In genomic region chr16:90128361-90128760, GRCm38 (mm10) we compare ENCODE assay signal across 17 mouse cellular contexts. TPM values are rescaled to one million over a fixed set of nuclear protein-coding genes. Genes with fewer than 3 reads are reported as not detected.
A peak's percentile ranks its signal among the peaks of the same experiment; 100 is the strongest.
DNase-seq lines count a peak whose midpoint lies in the region; ATAC-seq and TF ChIP-seq lines count a peak whose summit lies in the region.
"Had no signal": no experiment of that assay in that cellular context is flagged by ENCODE, and none has a peak within 500 bp of the region (broad histone marks: within the 10 kb centered on the region; RNA-seq: fewer than 3 reads in every experiment).

No protein-coding gene starts in this region.

- no peaks in the 10 kb centered on the region for H3K79me2 ChIP-seq in heart, adult 2 months (replicated peaks; ENCODE audit: control insufficient read depth, insufficient read depth, low read length)

- H3K4me1 ChIP-seq in heart, embryonic 13.5 days, result peaks cover 62% of the 10 kb centered on the region
- H3K4me1 ChIP-seq in heart, adult 2 months (ENCODE audit: control insufficient read depth, insufficient read depth, low read length), result no peaks in the 10 kb centered on the region
- H3K4me1 ChIP-seq in intestine, embryonic 15.5 days (replicated peaks), result peaks cover 16% of the 10 kb centered on the region
- H3K4me1 ChIP-seq in intestine, embryonic 16.5 days (ENCODE audit: control insufficient read depth, insufficient read depth, low read length), result no peaks in the 10 kb centered on the region
- H3K4me1 ChIP-seq in limb, embryonic 10.5 days, result peaks cover 70% of the 10 kb centered on the region
- peaks cover 50% of the 10 kb centered on the region for H3K4me1 ChIP-seq in limb, embryonic 12.5 days (replicated peaks)

- H3K27me3 ChIP-seq in heart, embryonic 13.5 days (replicated peaks), result no peaks in the 10 kb centered on the region
- H3K27me3 ChIP-seq in heart, adult 2 months (ENCODE audit: control insufficient read depth, insufficient read depth, low read length), result no peaks in the 10 kb centered on the region
- no peaks in the 10 kb centered on the region for H3K27me3 ChIP-seq in intestine, embryonic 15.5 days (replicated peaks)
- no peaks in the 10 kb centered on the region for H3K27me3 ChIP-seq in intestine, embryonic 16.5 days (replicated peaks; ENCODE audit: control insufficient read depth, insufficient read depth, low read length)
- H3K27me3 ChIP-seq in limb, embryonic 10.5 days (ENCODE audit: low read depth, poor library complexity, severe bottlenecking), result no peaks in the 10 kb centered on the region
- H3K27me3 ChIP-seq in limb, embryonic 12.5 days, result no peaks in the 10 kb centered on the region
- H3K27me3 ChIP-seq: embryonic facial prominence, embryonic 13.5 days had no signal

- TF ChIP-seq POLR2A in heart, adult 2 months (IDR thresholded peaks at IDR 0.05; ENCODE audit: insufficient read depth, low read depth, low read length), result no peak

- no peak overlapping the region for H3K4me3 ChIP-seq in heart, embryonic 13.5 days
- no peak overlapping the region for H3K4me3 ChIP-seq in heart, adult 2 months
- H3K4me3 ChIP-seq in intestine, embryonic 15.5 days (replicated peaks), result no peak overlapping the region
- H3K4me3 ChIP-seq in intestine, embryonic 16.5 days (ENCODE audit: low read length), result no peak overlapping the region
- H3K4me3 ChIP-seq in limb, embryonic 10.5 days, result no peak overlapping the region
- no peak overlapping the region for H3K4me3 ChIP-seq in limb, embryonic 12.5 days (replicated peaks)
- H3K4me3 ChIP-seq: embryonic facial prominence, embryonic 13.5 days; gastrocnemius, adult 2 months had no signal

- ATAC-seq in heart, embryonic 13.5 days (ENCODE audit: extremely low read depth, insufficient number of reproducible peaks, low FRiP score, low TSS enrichment), result no peak
- 0 out of 2 replicates have a peak, but pooled peaks have one; percentile 18 for ATAC-seq in intestine, embryonic 15.5 days
- ATAC-seq in intestine, embryonic 16.5 days, result no peak
- ATAC-seq in limb, embryonic 12.5 days (ENCODE audit: insufficient number of reproducible peaks, insufficient read depth, low FRiP score, low TSS enrichment, low read depth), result 0 out of 2 replicates have a peak, but pooled peaks have one; percentile 52
- no peak for ATAC-seq in inflammation-experienced regulatory T-cells, adult 6 months

- WGBS in heart, embryonic 13.5 days, result 51% methylated on average over 8 of the region's 8 CpGs
- 77% methylated on average over 8 of the region's 8 CpGs for WGBS in heart, adult 2 months
- 67% methylated on average over 8 of the region's 8 CpGs for WGBS in intestine, embryonic 15.5 days
- 64% methylated on average over 8 of the region's 8 CpGs for WGBS in intestine, embryonic 16.5 days
- 69% methylated on average over 8 of the region's 8 CpGs for WGBS in limb, embryonic 10.5 days
- WGBS in limb, embryonic 12.5 days, result 51% methylated on average over 8 of the region's 8 CpGs

- no peak for TF ChIP-seq EP300 in heart, adult 2 months (IDR thresholded peaks at IDR 0.05; ENCODE audit: insufficient read depth, low read depth, low read length)

- TF ChIP-seq CTCF in heart, adult 2 months (IDR thresholded peaks at IDR 0.05), result no peak

- H3K36me3 ChIP-seq in heart, embryonic 13.5 days, result no peaks in the 10 kb centered on the region
- no peaks in the 10 kb centered on the region for H3K36me3 ChIP-seq in heart, adult 2 months (ENCODE audit: control insufficient read depth, insufficient read depth, low read length)
- no peaks in the 10 kb centered on the region for H3K36me3 ChIP-seq in intestine, embryonic 15.5 days
- no peaks in the 10 kb centered on the region for H3K36me3 ChIP-seq in intestine, embryonic 16.5 days (ENCODE audit: control insufficient read depth, insufficient read depth, low read length)
- H3K36me3 ChIP-seq in limb, embryonic 10.5 days, result no peaks in the 10 kb centered on the region
- H3K36me3 ChIP-seq in limb, embryonic 12.5 days, result no peaks in the 10 kb centered on the region
- H3K36me3 ChIP-seq: embryonic facial prominence, embryonic 13.5 days had no signal

- peak overlapping the region; percentile 87 for H3K27ac ChIP-seq in heart, embryonic 13.5 days (replicated peaks)
- H3K27ac ChIP-seq in heart, adult 2 months, result no peak overlapping the region
- H3K27ac ChIP-seq in intestine, embryonic 15.5 days, result no peak overlapping the region
- no peak overlapping the region for H3K27ac ChIP-seq in intestine, embryonic 16.5 days (ENCODE audit: low read length)
- H3K27ac ChIP-seq in limb, embryonic 10.5 days, result peak overlapping the region; percentile 76
- peak overlapping the region; percentile 84 for H3K27ac ChIP-seq in limb, embryonic 12.5 days
- H3K27ac ChIP-seq: gastrocnemius, adult 2 months; hindbrain, embryonic 14.5 days; kidney, postnatal 0 days had no signal

- DNase-seq in heart, adult 2 months, result no peak
- DNase-seq in limb, embryonic 10.5 days (ENCODE audit: low spot score), result no peak
- DNase-seq: cerebellum, adult 9-10 months; gastrocnemius, adult 2 months; kidney, adult 18-20 months; lung, adult 2 months; lung, postnatal 36 days; thymus, postnatal 14 days had no signal

- H3K9ac ChIP-seq in heart, embryonic 13.5 days, result peak overlapping the region; percentile 50; the same call in 1 of the 2 replicates
- no peak overlapping the region for H3K9ac ChIP-seq in heart, adult 2 months (ENCODE audit: low read depth, low read length)
- H3K9ac ChIP-seq in intestine, embryonic 15.5 days, result no peak overlapping the region
- no peak overlapping the region for H3K9ac ChIP-seq in intestine, embryonic 16.5 days (ENCODE audit: low read depth, low read length)
- no peak overlapping the region for H3K9ac ChIP-seq in limb, embryonic 12.5 days (replicated peaks)
- H3K9ac ChIP-seq: embryonic facial prominence, embryonic 13.5 days; hindbrain, embryonic 14.5 days had no signal

- intact Hi-C loops in heart, adult 2 months (cut with DNase I), result no loop called here

- H3K9me3 ChIP-seq in heart, embryonic 13.5 days, result no peaks in the 10 kb centered on the region
- H3K9me3 ChIP-seq in intestine, embryonic 15.5 days, result no peaks in the 10 kb centered on the region
- no peaks in the 10 kb centered on the region for H3K9me3 ChIP-seq in intestine, embryonic 16.5 days (ENCODE audit: control insufficient read depth, low read length)
- H3K9me3 ChIP-seq in limb, embryonic 10.5 days (replicated peaks), result no peaks in the 10 kb centered on the region
- H3K9me3 ChIP-seq in limb, embryonic 12.5 days, result no peaks in the 10 kb centered on the region
- H3K9me3 ChIP-seq: embryonic facial prominence, embryonic 13.5 days had no signal

- peak overlapping the region; percentile 36 for H3K4me2 ChIP-seq in heart, embryonic 13.5 days
- H3K4me2 ChIP-seq in intestine, embryonic 15.5 days (replicated peaks), result no peak overlapping the region
- no peak overlapping the region for H3K4me2 ChIP-seq in intestine, embryonic 16.5 days (ENCODE audit: low read depth, low read length)
- peak overlapping the region; percentile 34; the same call in 1 of the 2 replicates for H3K4me2 ChIP-seq in limb, embryonic 12.5 days
- H3K4me2 ChIP-seq: embryonic facial prominence, embryonic 13.5 days; hindbrain, embryonic 14.5 days; liver, embryonic 11.5 days had no signal

RNA-seq across cellular contexts. Expression of gene Tiam1, which starts 15.2 kb away (rescaled TPM):
- polyA plus RNA-seq in heart, embryonic 13.5 days (2015; fragmentation: Nextera tagmentation; extraction: Ambion mirVana), result 8.8 and 10.7 TPM in 2 replicates
- 1 to 10 TPM; 4.4 to 7.9 TPM for total RNA-seq in heart, adult 2 months (2021)
- 2.3 and 2.5 TPM in 2 replicates for polyA plus RNA-seq in heart, adult 2 months (2012; rRNA removed)
- 12.3 and 12.4 TPM in 2 replicates for polyA plus RNA-seq in intestine, embryonic 15.5 days (2015; fragmentation: Nextera tagmentation; extraction: Ambion mirVana)
- 7.4 and 8.1 TPM in 2 replicates for polyA plus RNA-seq in intestine, embryonic 16.5 days (2015; fragmentation: Nextera tagmentation; extraction: Ambion mirVana)
- polyA plus RNA-seq in limb, embryonic 10.5 days (2016; fragmentation: Nextera tagmentation; extraction: Ambion mirVana), result 23.8 and 30.8 TPM in 2 replicates
- 49.5 and 59.7 TPM in 2 replicates for polyA plus RNA-seq in limb, embryonic 12.5 days (2016; fragmentation: Nextera tagmentation; extraction: Ambion mirVana)
- polyA plus RNA-seq in inflammation-experienced regulatory T-cells, adult 6 months (2017; shearing (Covaris generic)), result 10 to 100 TPM; 31.4 to 71.7 (median 56.0) TPM

Comparison
In these comparisons a context has a peak if more than half of its experiments do, and no peak if none do; other contexts are left out.
1. ATAC-seq: peak in intestine, embryonic 15.5 days (single experiment) and limb, embryonic 12.5 days (single experiment); none in heart, embryonic 13.5 days (single experiment), intestine, embryonic 16.5 days (single experiment) and inflammation-experienced regulatory T-cells, adult 6 months (single experiment).
2. H3K27ac ChIP-seq: peak in heart, embryonic 13.5 days (single experiment), limb, embryonic 10.5 days (single experiment) and limb, embryonic 12.5 days (single experiment); none in heart, adult 2 months (single experiment), intestine, embryonic 15.5 days (single experiment) and intestine, embryonic 16.5 days (single experiment).
3. H3K4me2 ChIP-seq: peak in heart, embryonic 13.5 days (single experiment) and limb, embryonic 12.5 days (single experiment); none in intestine, embryonic 15.5 days (single experiment) and intestine, embryonic 16.5 days (single experiment).